Mouse (Mus musculus): ENCODE data around the gene Hnrnpf.
A peak's percentile ranks its signal among the peaks of the same experiment; 100 is the strongest.

GRCm38 (mm10) chr6:117920659-117921640 is 20.8 kb downstream of the Hnrnpf start:
- TF ChIP-seq POLR2A (IDR thresholded peaks at IDR 0.05; ENCODE audit: borderline replicate concordance, extremely low read depth, low read depth, low read length) (no peak), CTCF (IDR thresholded peaks at IDR 0.05; ENCODE audit: insufficient read depth, low read length) (peak; percentile 55)

Data from lung, adult 2 months (tissue).